Mouse (Mus musculus) CD8-positive naive resting alpha-beta T cell, adult 2 months (primary cell): Measurements from ENCODE around the gene Btaf1.
A peak's percentile ranks its signal among the peaks of the same experiment; 100 is the strongest.
"Not testable (repeated sequence)": the region's sequence is repeated elsewhere in the genome, so short reads cannot be mapped to it uniquely, and the experiment has no call there.

Experiments
- DNase-seq, 2 experiments: peaks; one replicate each; pipeline ENCODE4 v3.0.0; 2022; ENCODE audit warnings: low read depth in 2 of 2, low spot score in 2 of 2

Btaf1 gene

DNA sequence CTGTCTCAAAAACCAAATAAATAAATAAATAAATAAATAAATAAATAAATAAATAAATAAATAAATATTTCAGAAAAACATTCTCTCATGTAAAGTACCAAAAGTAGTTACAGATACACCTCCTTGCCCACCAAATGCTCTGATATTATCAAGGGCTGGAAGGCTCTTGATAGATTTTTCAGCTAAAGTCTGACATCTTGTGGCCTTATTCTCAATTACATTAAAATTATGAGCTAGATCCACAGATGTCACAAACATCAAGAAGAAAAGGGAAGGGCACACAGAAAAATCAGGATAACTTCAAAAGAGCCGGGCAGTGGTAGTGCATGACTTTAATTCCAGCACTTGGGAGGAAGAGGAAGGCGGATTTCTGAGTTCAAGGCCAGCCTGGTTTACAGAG lies 3.9 kb upstream of the Btaf1 start:
- DNase-seq = peak in 1 of 2 experiments; percentile 43

DNA sequence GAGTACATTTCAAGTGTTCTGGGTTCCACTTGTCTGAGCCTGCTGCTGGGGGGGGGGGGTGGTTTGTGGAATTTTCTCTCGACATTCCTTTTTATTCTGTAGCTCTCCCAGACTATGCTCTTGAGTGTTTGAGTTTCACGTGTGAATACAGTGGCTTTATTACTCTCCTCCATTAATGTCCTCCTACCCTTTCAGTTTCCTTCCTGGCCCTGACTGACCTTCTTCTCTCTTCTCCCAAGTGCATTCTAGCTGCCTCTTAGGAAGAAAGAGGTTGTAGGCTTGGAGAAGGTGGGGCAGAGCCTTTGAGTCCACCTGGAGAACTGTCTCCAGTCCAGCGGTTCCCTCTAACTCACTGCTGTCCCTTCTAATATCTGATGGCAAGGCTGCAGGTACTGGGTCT lies 2.9 kb upstream of the Btaf1 start:
- DNase-seq = no peak

DNA sequence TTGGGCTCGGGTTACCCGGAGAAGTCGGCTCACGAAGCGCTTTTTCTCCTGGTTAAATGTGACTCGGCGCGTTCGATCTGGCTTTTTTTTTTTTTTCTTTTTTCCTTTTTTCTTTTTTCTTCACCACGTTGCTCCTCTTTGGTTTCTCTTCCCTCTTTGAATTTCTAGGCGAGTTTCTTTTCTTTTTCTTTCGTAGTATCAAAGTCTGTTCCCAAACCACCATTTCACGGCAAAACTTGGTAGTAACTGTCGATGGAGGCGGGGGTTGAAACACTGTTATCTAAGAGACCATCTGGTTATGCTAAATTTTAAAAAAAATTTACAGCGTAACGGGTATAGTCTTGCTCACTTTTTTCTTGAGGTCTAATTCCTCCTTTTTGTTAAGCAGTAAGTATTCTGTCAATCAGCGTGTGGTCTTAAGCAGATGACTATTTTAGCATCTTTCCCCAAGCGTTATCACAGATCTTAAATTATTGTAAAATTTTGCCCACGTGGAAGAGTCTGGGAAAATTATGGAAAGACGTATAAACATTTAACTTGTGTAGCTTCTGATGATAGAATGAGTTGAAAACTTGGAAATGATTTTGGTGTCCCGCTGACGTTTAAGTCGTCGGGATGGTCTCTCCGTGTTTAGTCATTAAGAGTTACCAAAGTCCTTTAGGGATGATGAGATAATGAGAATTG lies 816 bp downstream of the Btaf1 start:
- DNase-seq = no peak

DNA sequence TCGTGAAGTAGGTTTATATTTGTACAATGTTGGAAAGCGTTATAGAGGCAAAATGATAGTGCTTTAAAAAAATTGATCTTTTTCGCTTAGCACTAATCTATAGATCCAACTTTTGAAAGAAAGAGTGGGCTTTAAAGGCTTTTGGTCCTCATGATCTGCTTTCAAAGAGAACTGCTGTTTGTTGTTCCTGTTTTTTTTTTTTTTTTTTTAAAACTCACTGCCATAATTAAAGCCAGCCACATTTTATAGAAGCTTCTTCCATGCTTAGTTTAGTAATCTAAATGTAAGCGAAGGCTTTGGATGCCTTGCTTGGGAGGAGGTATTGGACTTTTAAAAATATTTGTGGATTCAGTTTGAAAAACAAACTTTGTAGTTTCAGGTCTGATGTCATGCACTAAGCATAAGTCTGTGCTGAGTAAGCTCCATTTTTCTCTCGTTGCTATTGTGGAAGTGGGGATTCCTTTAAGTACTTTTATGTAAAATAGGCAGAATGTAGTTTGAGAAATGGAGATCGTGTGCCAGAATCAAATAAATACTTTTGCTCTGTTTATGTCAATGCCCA lies 2.0 kb downstream of the Btaf1 start:
- DNase-seq = no peak

DNA sequence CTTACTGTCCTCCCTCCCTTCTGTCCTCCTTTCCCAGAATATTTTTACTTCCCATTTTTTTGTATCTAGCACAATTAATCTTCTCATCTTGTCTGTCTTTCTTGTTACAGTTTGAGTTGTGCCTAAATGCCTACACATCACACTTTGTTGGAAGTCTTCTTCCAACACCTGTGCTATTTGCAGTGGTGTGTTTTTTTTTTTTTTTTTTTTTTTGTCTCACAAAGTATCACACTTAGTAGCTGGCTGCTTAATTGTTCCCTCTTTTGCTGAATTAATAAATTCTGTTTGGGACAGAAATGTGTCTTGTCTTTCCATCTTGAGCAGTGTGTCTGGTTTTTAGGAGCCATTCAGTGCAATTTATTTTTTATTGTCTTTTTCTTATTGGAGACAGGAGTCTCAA lies 3.9 kb downstream of the Btaf1 start:
- no peak for DNase-seq

DNA sequence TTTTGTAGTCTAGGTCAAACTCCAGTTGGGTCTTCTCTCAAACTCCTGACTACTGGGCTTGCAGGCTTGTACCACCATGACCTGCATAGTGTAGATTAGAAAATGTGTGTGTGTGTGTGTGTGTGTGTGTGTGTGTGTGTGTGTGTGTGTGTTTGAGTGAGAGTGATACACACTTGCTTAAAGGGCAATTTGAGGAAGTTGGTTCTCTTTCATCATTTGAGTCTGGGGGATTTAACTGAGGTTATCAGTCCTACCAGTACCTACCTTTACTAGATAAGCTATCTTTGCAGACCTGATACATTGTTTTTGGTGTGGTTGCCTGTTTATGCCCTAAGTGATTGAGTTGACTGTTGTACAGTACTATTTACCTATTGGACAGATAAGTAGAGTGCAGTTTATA lies 6.2 kb downstream of the Btaf1 start:
- no peak for DNase-seq

DNA sequence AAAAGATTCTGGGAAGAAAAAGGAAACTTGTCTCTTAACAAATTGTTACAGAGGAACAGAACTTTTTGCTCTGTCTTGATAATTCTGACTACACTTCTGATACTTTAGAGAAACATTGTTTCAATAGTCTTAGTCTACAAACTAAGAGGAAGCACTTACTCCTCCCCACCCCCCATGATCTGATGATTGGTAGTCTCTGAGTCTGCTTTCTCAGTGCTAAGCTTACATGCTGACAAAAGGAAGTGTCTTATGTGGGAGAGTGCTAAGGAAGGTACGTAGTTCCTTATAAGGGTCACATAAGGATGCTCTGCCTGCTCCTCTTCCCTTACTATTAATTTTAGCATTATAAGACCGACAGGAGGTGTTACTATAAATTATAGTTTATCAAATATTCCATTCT lies 6.7 kb downstream of the Btaf1 start:
- DNase-seq = no peak

DNA sequence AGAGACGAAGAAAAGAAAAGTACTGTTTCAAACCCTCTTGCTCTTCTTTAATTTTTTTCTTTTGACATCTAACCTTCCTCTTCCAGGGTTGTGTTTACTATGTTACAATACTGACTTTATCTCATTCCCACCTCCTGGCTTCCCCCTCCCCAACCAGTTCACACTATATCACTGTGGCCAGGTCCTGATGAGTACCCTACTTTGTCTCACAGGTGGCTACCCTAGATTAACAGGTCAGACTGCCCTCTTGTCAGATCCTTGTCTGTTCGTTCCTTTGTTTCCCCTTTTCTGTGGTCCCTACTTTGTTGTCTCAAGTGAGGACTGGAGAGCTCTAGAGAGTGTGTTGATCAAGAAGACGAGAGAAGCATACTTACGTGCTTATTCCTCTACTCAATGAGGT lies 10.4 kb downstream of the Btaf1 start:
- DNase-seq = no peak

DNA sequence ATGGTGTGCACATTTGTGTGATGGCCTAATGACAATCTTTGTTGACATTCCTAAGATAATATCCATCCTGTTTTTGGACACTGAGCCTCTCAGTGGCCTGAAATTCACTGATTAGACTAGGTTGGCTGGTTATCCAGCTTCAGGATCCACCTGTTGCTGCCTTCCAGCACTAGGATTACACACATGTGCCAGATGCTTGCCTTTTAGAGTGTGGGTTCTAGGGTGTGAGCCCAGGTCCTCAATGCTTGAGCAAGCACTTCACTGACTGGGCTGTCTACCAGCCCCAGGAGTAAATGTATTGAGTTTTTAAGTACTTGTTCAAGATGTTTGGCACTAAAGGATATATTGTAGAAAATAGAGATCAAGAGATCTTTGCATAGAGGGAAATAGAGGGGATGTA lies 12.1 kb downstream of the Btaf1 start:
- DNase-seq = no peak

DNA sequence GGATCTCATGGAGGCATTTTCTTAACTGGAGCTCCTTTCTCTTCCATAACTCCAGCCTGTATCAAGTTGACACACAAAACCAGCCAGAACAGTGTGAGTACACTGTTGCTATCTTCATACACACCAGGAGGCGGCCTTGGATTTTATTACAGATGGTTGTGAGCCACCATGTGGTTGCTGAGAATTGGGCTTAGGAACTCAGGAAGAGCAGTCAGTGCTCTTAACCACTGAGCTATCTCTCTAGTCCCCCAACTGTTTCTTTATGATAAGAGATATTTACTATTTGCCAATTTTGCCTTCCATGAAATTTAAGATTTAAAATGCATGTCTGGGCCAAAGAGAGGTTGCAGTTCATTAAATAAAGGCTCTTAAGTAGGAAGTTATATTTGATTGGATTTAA lies 14.2 kb downstream of the Btaf1 start:
- no peak for DNase-seq

DNA sequence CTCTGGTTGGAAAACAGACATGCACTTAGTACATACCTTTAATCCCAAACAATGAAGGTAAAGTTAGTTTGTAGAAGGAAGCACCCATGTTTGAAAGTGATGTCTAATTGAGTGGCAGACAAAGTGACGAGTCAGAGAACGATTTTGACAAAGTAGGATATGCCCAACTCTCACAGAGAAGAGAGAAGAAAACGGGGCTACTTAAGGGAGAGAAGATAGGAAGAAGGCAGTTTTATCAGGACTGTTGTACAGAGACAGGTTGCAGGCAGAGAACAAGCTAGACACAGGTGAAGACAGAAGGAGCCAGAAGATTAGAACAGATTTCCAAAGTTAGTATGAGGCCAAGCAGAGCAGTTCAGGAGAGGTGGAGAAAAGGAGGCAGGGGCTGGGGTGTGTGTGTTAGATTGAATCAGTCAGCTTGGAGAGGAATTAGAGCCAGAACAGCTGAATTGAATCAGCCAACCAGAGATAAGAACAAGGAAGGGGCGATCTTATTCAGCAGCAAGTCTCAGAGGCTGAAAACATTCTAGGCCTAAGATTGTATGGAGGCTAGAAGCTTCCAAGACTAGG lies 27.8 kb downstream of the Btaf1 start:
- DNase-seq = no peak

DNA sequence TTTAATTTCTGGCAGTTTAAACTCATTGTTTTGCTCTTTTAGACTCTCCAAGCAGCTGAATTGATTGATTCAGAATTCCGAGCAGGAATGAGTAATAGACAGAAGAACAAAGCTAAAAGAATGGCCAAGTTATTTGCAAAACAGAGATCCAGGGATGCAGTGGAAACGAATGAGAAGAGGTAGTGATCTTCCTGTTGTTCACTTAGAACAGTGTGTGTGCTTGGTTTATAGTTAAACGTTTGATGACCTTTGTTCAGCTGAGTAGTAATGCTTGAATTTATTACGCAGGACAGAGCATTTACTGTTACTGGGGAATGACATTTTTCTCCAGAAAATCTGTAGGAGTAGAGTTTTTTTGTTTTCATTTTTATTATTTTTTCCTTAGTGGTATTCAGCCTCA lies 32.5 kb downstream of the Btaf1 start:
- no peak for DNase-seq

DNA sequence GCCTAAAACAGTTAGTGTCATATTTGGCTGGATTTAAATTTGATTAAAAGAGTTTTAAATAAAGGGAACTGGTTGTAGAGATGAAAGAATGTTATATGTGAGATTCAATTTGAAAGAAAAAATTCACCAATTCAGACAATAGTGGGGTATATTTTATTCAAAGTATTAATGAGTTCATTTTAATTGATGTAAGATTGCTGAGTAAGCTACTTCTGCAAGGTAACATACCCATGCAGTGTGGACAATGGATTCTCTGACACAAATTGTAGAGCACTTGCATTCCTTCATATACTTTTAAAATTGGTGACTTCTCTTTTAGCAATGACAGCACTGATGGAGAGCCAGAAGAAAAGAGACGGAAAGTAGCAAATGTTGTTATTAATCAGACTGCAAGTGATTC lies 35.4 kb downstream of the Btaf1 start:
- no peak for DNase-seq

DNA sequence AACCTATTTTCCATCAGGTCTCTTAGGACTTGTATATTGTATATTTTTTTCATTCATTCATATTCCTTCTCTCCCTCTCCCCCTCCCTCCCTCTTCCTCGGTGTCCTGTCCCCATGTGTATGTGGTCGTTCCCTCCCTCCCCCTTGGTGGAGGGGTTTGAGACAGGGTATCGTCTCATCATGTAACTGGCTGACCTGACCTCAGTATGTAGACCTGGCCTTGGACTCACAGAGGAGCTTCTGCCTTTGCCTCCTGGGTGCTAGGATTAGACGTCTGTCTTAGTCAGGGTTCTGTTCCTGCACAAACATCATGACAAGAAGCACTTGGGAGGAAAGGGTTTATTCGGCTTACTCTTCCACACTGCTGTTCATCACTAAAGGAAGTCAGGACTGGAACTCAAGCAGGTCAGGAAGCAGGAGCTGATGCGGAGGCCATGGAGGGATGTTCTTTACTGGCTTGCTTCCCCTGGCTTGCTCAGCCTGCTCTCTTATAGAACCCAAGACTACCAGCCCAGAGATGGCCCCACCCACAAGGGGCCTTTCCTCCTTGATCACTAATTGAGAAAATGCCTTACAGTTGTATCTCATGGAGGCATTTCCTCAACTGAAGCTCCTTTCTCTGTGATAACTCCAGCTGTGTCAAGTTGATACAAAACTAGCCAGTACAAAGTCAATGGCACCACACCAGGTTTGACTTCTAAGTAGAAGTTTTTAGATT lies 36.8 kb downstream of the Btaf1 start:
- not testable (repeated sequence) for DNase-seq

DNA sequence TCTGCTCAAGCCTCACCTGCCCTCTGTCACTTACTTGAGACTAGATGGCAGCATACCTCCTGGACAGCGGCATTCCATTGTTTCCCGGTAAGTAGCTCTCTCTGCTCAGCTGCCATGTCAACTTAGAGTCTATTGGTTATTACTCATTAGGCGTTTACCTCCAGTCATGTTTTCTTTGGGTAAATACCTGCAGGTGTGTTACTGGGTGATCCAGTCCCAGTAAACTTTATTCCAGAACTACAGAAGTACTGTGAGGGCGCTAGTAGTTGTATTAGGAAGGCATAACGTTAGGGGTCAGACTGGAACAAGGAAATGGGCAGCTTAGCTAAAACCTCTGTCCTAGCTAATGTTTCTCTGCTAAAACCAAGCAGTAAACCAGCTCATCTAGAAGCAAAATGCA lies 78.7 kb downstream of the Btaf1 start:
- DNase-seq = no peak

DNA sequence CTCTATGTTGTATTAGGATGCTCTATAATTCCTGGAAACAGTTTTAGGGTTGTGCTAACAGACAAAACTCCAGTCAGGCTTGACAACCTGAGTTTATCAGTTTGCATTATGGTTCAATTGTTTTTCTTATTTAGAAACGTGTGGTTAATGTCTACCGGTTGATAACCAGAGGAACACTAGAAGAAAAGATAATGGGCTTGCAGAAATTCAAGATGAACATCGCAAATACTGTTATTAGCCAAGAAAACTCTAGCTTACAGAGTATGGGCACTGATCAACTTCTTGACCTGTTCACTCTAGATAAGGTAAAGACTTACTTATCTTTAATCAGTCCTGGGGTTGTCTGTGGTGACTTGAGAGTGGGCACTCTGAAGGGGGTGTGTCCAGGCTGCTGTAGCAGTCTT lies 84.0 kb downstream of the Btaf1 start:
- no peak for DNase-seq

DNA sequence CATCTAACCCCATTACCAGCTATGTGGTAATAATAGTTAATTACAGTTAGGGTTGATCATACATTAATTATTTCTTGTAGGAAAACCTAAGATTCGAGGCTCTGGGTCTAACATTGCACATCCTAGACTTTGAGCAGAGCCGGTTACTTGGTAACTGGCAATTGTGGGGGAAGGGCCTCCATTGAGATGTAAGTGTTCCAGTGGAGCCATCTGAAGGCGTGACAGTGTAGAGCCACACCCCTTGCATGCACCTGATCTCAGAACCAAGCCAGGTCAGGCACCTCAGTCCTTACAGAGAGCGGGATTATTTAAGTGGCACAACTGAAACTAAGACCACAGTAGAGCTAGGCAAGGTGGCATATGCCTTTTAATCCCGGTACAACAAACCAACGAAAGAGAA lies 87.6 kb downstream of the Btaf1 start:
- DNase-seq = no peak

DNA sequence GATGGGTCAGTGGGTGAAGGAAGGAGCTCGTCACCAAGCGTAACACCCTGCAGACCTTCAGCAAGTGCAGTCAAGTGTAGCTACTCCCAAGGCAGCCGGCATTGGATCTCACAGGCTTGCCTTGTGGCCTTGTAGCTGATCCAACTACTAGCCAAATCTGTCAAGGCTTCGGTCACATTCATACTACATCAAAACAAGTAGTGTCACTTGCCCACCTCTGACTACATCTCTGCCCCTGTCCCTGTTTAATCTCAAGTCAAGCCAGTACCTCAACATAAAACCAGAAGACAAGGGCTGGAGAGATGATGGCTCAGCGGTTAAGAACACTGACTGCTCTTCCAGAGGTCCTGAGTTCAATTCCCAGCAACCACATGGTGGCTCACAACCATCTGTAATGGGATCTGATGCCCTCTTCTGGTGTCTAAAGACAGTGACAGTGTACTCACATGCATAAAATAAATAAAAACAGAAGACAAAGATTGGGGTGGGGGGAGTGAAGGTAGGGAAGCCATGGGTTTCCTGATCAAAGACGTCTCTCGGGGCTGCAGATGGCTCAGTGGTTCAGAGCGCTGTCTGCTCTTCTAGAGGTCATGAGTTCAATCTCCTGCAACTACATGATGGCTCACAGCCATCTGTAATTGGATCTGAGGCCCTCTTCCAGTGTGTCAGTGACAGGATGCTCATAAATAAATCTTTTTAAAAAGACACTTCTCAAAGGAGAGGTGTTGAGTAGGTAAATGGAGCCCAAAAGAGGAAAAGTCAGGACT lies 88.5 kb downstream of the Btaf1 start:
- DNase-seq = no peak

DNA sequence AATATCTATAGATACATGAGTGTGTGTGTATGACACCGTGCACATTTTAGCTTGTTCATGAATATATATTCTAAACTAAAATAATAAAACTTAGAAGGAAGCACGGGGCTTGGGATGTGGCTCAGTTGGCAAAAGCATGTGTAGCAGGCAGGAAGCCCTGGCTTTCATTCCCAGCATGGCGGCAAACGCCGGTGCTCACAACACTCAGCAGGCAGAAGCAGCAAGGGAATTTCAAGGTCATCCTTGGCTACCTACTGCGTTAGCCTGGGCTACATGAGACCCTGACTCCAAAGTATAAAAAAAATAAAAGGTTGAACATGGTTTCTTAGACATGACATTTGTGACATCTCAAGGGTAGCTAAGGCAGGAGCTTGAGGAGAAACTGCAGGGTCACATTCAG lies 91.0 kb downstream of the Btaf1 start:
- DNase-seq = no peak

DNA sequence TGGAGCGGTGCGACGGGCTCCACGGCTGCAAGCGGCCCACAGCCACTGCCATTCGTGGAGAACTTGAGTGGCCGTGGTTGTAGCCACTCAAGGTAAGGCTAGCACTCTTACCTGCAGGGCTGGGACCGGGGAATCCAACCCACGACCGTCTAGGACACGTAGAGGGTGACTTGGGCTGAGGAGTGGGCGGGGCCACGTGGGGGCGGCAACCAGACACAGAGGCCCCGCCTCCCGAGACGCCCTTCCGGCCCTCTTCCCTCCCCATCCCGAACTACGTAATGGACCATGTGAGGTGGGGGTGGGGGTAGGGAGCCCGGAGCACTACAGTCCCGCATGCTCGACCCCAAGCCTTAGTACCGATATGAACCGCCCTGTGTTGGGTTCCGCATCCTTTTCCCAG lies 92.5 kb downstream of the Btaf1 start:
- peak in 1 of 2 experiments; percentile 8 for DNase-seq

DNA sequence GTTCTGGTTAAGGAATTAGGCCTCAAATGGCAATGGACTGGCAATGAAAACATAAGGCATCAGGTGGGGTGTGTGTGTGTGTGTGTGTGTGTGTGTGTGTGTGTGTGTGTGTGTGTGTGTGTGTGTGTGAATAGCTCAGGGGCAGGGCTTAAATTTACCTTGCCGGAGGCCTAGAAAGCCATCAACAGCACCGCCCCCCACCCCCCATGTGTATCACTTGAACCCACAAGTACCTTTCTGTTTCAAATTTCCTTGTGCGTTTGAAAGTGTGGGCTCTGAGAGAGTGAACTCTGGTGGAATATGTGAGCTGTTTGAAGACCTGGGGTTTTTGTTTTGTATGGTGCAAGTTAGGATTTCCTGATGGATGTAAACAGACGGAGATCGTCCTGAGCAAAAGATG lies 93.1 kb downstream of the Btaf1 start:
- no peak for DNase-seq

DNA sequence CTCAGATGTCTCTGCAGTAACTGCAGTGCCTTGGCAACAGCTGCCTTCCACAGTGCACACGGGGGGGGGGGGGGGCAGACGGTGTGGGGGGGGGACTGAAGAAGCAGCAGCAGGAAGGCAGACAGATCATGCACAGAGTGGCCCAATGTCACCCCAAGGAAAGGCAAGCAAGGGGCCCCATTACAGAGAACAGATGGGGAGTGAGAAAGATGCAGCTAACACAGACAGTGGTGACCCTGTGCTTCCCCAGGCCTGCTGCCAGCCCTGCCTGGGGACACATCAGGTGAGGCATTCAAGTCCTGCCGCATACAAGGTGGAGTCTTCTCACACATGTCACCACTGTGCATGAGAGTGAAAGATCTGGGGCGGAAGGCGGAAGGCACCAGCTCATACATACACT lies 94.7 kb downstream of the Btaf1 start:
- DNase-seq = no peak
